Mouse (Mus musculus) cerebellum, adult 9-11 months (tissue): ENCODE measurements around the gene Hsd11b1.
"Not testable (repeated sequence)": the region's sequence is repeated elsewhere in the genome, so short reads cannot be mapped to it uniquely, and the experiment has no call there.

ENCODE experiments used
- DNase-seq: peaks from one replicate; pipeline ENCODE4 v3.0.0; 2022

The Hsd11b1 gene

GRCm38 (mm10) chr1:193278414-193279045 is 14.7 kb upstream of the Hsd11b1 start:
- DNase-seq: no peak

- DNase-seq: no peak
Measured at GRCm38 (mm10) chr1:193274407-193275071, 10.7 kb upstream of the Hsd11b1 start.

- DNase-seq: peak; percentile 63
Measured at GRCm38 (mm10) chr1:193272916-193273601, 9.2 kb upstream of the Hsd11b1 start, which contains the start of gene G0s2. TSS of gene G0s2 (minus strand) at chr1:193273217.

- DNase-seq: peak; percentile 52
Measured at GRCm38 (mm10) chr1:193272137-193272915, 8.5 kb upstream of the Hsd11b1 start.

GRCm38 (mm10) chr1:193270965-193271763 is 7.3 kb upstream of the Hsd11b1 start:
- no peak for DNase-seq

GRCm38 (mm10) chr1:193265734-193266133 is 1.9 kb upstream of the Hsd11b1 start:
- no peak for DNase-seq

- DNase-seq: no peak
Measured at GRCm38 (mm10) chr1:193263026-193263907, 608 bp downstream of the Hsd11b1 start.

GRCm38 (mm10) chr1:193261897-193262548 is 1.9 kb downstream of the Hsd11b1 start:
- DNase-seq: no peak

- DNase-seq: no peak
Measured at GRCm38 (mm10) chr1:193259559-193259958, 4.3 kb downstream of the Hsd11b1 start.

GRCm38 (mm10) chr1:193256621-193257098 is 7.2 kb downstream of the Hsd11b1 start:
- peak; percentile 69 for DNase-seq

GRCm38 (mm10) chr1:193256289-193256577 is 7.6 kb downstream of the Hsd11b1 start:
- DNase-seq: no peak

- DNase-seq: peak; percentile 76
Measured at GRCm38 (mm10) chr1:193255488-193256288, 8.2 kb downstream of the Hsd11b1 start.

GRCm38 (mm10) chr1:193255032-193255431 is 8.8 kb downstream of the Hsd11b1 start:
- no peak for DNase-seq

- not testable (repeated sequence) for DNase-seq
Measured at GRCm38 (mm10) chr1:193253895-193254294, 10.0 kb downstream of the Hsd11b1 start.

GRCm38 (mm10) chr1:193252616-193253015 is 11.3 kb downstream of the Hsd11b1 start:
- no peak for DNase-seq

GRCm38 (mm10) chr1:193251386-193251785 is 12.5 kb downstream of the Hsd11b1 start:
- DNase-seq: no peak

- no peak for DNase-seq
Measured at GRCm38 (mm10) chr1:193250026-193250425, 13.8 kb downstream of the Hsd11b1 start.

- no peak for DNase-seq
Measured at GRCm38 (mm10) chr1:193244235-193244634, 19.6 kb downstream of the Hsd11b1 start.

GRCm38 (mm10) chr1:193243571-193244193 is 20.2 kb downstream of the Hsd11b1 start:
- no peak for DNase-seq
